Mouse (Mus musculus) MEL (cell line): ENCODE results near the gene Runx1. TPM values are rescaled to one million over a fixed set of nuclear protein-coding genes. Genes with fewer than 3 reads are reported as not detected.

ENCODE experiments used
- DNase-seq: peaks from one replicate; pipeline ENCODE4 v3.0.0; 2011; ENCODE audit warnings: low read depth, low spot score
- H3K27ac ChIP-seq: 2 replicates; pipeline ENCODE4 v1.5.1; 2012; ENCODE audit warnings: low read depth, mild to moderate bottlenecking, control low read depth, low read length, moderate library complexity; ENCODE audit not compliant: control insufficient read depth
- H3K27me3 ChIP-seq, 2 experiments: fragments of 150-350 bp in 1 of 2; sonication (generic) in 1 of 2; 2 replicates each; pipeline ENCODE4 v1.6.1; 2012; ENCODE audit warnings: low read length in 2 of 2, mild to moderate bottlenecking in 2 of 2, improper control_type of control experiment in 1 of 2, moderate library complexity in 1 of 2; ENCODE audit not compliant: insufficient read depth in 2 of 2, control insufficient read depth in 1 of 2
- H3K36me3 ChIP-seq, 2 experiments: 2 replicates each; pipeline ENCODE4 v1.6.1; 2012 to 2014; ENCODE audit warnings: low read length in 2 of 2, improper control_type of control experiment in 1 of 2, inconsistent platforms in 1 of 2, mild to moderate bottlenecking in 1 of 2; ENCODE audit not compliant: insufficient read depth in 2 of 2, control insufficient read depth in 1 of 2
- H3K4me1 ChIP-seq, 2 experiments: fragments of 150-350 bp in 1 of 2; sonication (generic) in 1 of 2; 2 replicates each; pipeline ENCODE4 v1.6.1; 2012; ENCODE audit warnings: low read length in 2 of 2, improper control_type of control experiment in 1 of 2, mild to moderate bottlenecking in 1 of 2; ENCODE audit not compliant: insufficient read depth in 2 of 2, control insufficient read depth in 1 of 2
- H3K4me3 ChIP-seq, 2 experiments: fragments of 150-350 bp in 1 of 2; sonication (generic) in 1 of 2; 2 replicates each; pipeline ENCODE4 v1.5.1; 2012; ENCODE audit warnings: low read depth in 2 of 2, low read length in 2 of 2, mild to moderate bottlenecking in 2 of 2, moderate library complexity in 2 of 2, control low read depth in 1 of 2, improper control_type of control experiment in 1 of 2; ENCODE audit not compliant: control insufficient read depth in 1 of 2, insufficient read depth in 1 of 2
- H3K79me2 ChIP-seq: 2 replicates; pipeline ENCODE4 v1.6.1; 2012; ENCODE audit warnings: mild to moderate bottlenecking, low read length, moderate library complexity; ENCODE audit not compliant: control insufficient read depth, poor library complexity, insufficient read depth
- H3K9ac ChIP-seq: 2 replicates; pipeline ENCODE4 v1.6.1; 2012; ENCODE audit warnings: low read depth, mild to moderate bottlenecking, control low read depth, low read length, moderate library complexity; ENCODE audit not compliant: control insufficient read depth, poor library complexity, severe bottlenecking
- H3K9me3 ChIP-seq: fragments of 150-350 bp; sonication (generic); replicated peaks from 2 replicates; pipeline ENCODE4 v1.6.1; 2012; ENCODE audit warnings: mild to moderate bottlenecking, low read length, improper control_type of control experiment, moderate library complexity; ENCODE audit not compliant: insufficient read depth
- CHD2 ChIP-seq: IDR thresholded peaks from 2 replicates; pipeline ENCODE4 v1.6.1; 2011; ENCODE audit warnings: low read length, improper control_type of control experiment
- E2F4 ChIP-seq: IDR thresholded peaks from 2 replicates; pipeline ENCODE4 v1.6.1; 2011; ENCODE audit warnings: low read depth, low read length, improper control_type of control experiment, borderline replicate concordance
- KAT2A ChIP-seq: conservative IDR thresholded peaks from 2 replicates; pipeline ENCODE4 v1.6.1; 2012; ENCODE audit warnings: low read depth, low read length, improper control_type of control experiment, inconsistent platforms
- MAZ ChIP-seq: IDR thresholded peaks from 2 replicates; pipeline ENCODE4 v1.6.1; 2012; ENCODE audit warnings: low read depth, mild to moderate bottlenecking, inconsistent platforms, low read length, improper control_type of control experiment
- MYB ChIP-seq: IDR thresholded peaks from 2 replicates; pipeline ENCODE4 v1.6.1; 2011; ENCODE audit warnings: mild to moderate bottlenecking, low read depth, low read length, improper control_type of control experiment
- POLR2A ChIP-seq, 2 experiments: IDR thresholded peaks; 2 replicates each; pipeline ENCODE4 v1.6.1; 2011 to 2012; ENCODE audit warnings: low read length in 2 of 2, mild to moderate bottlenecking in 2 of 2, control low read depth in 1 of 2, improper control_type of control experiment in 1 of 2, low read depth in 1 of 2, moderate library complexity in 1 of 2; ENCODE audit not compliant: control insufficient read depth in 1 of 2, insufficient read depth in 1 of 2, poor library complexity in 1 of 2
- SMC3 ChIP-seq: IDR thresholded peaks from 2 replicates; pipeline ENCODE4 v1.6.1; 2011; ENCODE audit warnings: low read depth, low read length, improper control_type of control experiment
- TBP ChIP-seq: IDR thresholded peaks from 2 replicates; pipeline ENCODE4 v1.8.0; 2011; ENCODE audit warnings: low read depth, low read length, improper control_type of control experiment
- UBTF ChIP-seq: IDR thresholded peaks from 2 replicates; pipeline ENCODE4 v1.6.1; 2012; ENCODE audit warnings: low read depth, mild to moderate bottlenecking, inconsistent platforms, low read length, improper control_type of control experiment, moderate library complexity, borderline replicate concordance; ENCODE audit not compliant: insufficient read depth
- ZMIZ1 ChIP-seq: IDR thresholded peaks from 2 replicates; pipeline ENCODE4 v1.6.1; 2012; ENCODE audit warnings: low read depth, mild to moderate bottlenecking, inconsistent platforms, low read length, improper control_type of control experiment, moderate library complexity
- polyA plus RNA-seq, 2 experiments: library from polyadenylated mRNA; stranded (reverse) in 1 of 2; unstranded in 1 of 2; fragments of >175 nt in 1 of 2; fragments of >200 nt in 1 of 2; gene quantifications; 2 replicates each; pipeline versions ENCODE4 v1.2.1 to v1.2.4; 2012; ENCODE audit warnings: low replicate concordance in 2 of 2, low read depth in 1 of 2; ENCODE audit not compliant: insufficient read length in 2 of 2, insufficient read depth in 1 of 2, missing spikeins in 1 of 2
- total RNA-seq: library from RNA; depleted of rRNA; stranded (reverse); fragments of 300-350 nt; gene quantifications from 2 replicates; pipeline ENCODE4 v1.2.3, GENCODE M21; 2012

The Runx1 gene
- total and polyA plus RNA-seq, 3 experiments = 14.3 to 23.5 TPM; not detected in 1

DNA sequence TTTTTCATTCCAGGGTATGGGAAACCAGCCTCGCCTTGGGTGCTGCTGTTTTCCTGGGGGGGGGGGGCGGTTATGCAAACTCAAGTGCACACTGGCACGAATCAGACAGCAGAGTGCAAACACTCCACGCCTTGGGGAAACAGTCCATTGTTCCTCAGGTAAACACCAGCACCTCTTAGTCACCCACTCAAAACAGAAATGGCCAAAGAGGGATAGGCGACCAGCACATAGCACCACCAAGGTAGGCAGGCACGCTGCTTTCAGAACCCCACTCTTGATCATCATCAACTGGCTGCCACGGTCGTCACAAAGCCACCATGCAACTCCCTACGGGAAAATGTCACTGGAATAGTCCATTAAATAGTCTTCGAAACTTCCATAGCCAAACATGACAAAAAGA lies 139.0 kb downstream of the Runx1 start:
- H3K27ac ChIP-seq = no peak overlapping the region
- no peaks in the 10 kb centered on the region for H3K79me2 ChIP-seq
- H3K9ac ChIP-seq = no peak overlapping the region
- no peaks in the 10 kb centered on the region for H3K9me3 ChIP-seq
- no peak overlapping the region for H3K4me3 ChIP-seq
- DNase-seq = no peak
- no peaks in the 10 kb centered on the region for H3K27me3 ChIP-seq
- peaks cover 0 to 46% of the 10 kb centered on the region in 2 experiments; a peak in 2 of 4 replicates for H3K36me3 ChIP-seq
- no peak for TF ChIP-seq E2F4
- TF ChIP-seq MAZ = no peak
- no peaks in the 10 kb centered on the region for H3K4me1 ChIP-seq

DNA sequence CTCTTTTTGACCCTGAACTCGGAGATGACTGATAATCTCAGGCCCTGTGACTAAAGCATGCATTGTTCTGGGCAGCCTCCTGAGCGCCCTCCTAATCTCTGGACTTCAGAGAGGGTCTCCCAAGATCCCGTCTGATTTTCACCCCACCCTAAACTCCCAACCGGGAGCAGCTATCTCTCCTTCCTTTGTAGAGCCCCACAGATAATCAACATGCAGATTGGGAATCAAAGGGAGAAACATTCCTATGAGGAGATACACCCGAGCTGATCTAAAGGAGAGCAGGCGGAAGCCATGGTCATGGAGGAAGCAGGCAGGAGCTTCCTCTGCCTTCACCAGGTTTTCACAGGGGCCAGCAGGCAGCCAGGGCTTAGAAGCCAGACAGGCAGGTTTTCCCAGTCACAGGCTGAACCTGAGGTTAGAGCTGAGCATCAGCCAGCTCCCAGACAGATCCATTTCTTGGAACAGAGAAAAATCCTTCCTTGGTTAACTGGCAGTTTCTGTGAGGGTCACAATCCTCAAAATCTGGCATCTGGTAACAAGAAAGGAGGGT lies 140.1 kb downstream of the Runx1 start:
- Histone ChIP-seq H3K79me2 (no peaks in the 10 kb centered on the region), H3K9me3 (no peaks in the 10 kb centered on the region), H3K4me3 (no peak overlapping the region), H3K9ac (no peak overlapping the region), H3K27me3 (no peaks in the 10 kb centered on the region), H3K27ac (no peak overlapping the region), H3K4me1 (no peaks in the 10 kb centered on the region), H3K36me3 (peaks cover 0 to 46% of the 10 kb centered on the region in 2 experiments; a peak in 2 of 4 replicates)
- DNase-seq = no peak
- TF ChIP-seq TBP (no peak), E2F4 (no peak)

DNA sequence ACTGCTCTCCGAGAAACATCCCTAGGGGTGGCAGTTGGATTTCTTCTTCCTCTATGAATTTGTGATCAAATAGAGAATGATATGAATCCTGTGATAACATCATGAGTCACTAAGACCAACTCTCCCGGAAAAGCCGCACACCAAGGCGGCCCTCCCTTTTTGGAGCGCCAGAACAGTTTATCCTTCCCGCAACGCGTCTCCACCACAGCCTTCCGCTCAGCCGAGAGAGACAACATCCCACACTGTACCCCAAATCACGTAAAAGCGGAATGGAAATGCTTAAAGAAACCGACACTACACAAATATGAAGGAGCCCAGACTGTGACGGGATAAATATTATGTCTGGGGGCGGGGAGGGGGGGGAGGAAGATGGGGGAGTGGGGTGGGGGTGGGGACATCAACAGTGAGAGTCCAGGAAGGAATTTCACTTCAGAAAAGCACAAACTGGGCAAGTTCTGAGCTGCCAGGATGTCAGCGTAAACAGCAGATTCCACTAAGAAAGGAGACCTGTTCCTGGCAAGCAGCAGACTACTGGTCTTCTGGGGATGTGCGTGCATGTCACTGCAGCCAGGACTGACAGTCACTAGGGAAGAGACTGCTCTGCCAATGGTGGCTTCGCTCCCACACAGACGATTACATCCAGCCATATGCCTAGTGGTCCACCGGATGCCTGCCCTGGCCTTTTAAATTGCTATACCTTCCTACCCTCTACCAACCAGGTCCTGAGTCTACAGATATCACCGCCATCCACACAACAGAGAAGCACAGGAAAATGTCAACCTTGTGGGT lies 141.3 kb downstream of the Runx1 start:
- no peaks in the 10 kb centered on the region for H3K4me1 ChIP-seq
- no peaks in the 10 kb centered on the region for H3K79me2 ChIP-seq
- H3K9ac ChIP-seq = no peak overlapping the region
- TF ChIP-seq MYB (no peak), SMC3 (no peak), KAT2A (no peak)
- H3K9me3 ChIP-seq = no peaks in the 10 kb centered on the region
- peaks cover 0 to 36% of the 10 kb centered on the region in 2 experiments; a peak in 2 of 4 replicates for H3K36me3 ChIP-seq
- H3K27ac ChIP-seq = no peak overlapping the region
- no peak overlapping the region for H3K4me3 ChIP-seq
- H3K27me3 ChIP-seq = no peaks in the 10 kb centered on the region
- no peak for DNase-seq

DNA sequence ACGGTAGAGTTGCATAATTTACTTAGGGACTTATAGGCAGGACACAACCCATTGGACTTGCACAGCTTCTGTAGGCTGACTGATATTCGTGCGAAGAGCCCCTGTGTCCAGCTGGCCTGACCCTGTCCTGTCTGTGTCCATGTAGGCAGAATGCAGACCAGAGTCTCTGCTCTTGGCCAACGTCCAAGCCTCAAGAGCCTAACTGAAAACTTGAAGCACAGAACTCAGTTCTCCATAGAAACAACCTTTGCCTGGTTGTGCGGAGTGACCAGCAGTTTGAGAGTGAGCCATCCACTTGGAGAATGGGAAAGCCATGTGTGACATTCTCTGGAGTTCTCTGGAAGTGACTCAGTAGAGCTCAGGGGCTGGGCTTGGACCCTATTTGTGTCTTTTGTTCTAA lies 149.3 kb downstream of the Runx1 start:
- Histone ChIP-seq H3K27me3 (no peaks in the 10 kb centered on the region), H3K79me2 (0 out of 2 replicates have a peak, but pooled peaks cover 2% of the 10 kb centered on the region), H3K36me3 (peaks cover 0 to 7% of the 10 kb centered on the region in 2 experiments; a peak in 2 of 4 replicates), H3K27ac (no peak overlapping the region), H3K9me3 (no peaks in the 10 kb centered on the region), H3K4me3 (no peak overlapping the region), H3K9ac (no peak overlapping the region), H3K4me1 (no peaks in the 10 kb centered on the region)
- TF ChIP-seq TBP (no peak), POLR2A (IDR thresholded peaks at IDR 0.05; ENCODE audit: control insufficient read depth in 1 of 2, insufficient read depth in 1 of 2, low read depth in 1 of 2, low read length in 2 of 2, poor library complexity in 1 of 2) (no peak), E2F4 (no peak), CHD2 (no peak), UBTF (no peak), MAZ (no peak), ZMIZ1 (no peak)
- no peak for DNase-seq
